Mouse (Mus musculus) forebrain, embryonic 11.5 days (tissue): ENCODE measurements around the gene Commd1. TPM values are rescaled to one million over a fixed set of nuclear protein-coding genes. Genes with fewer than 3 reads are reported as not detected.

Experiments
- ATAC-seq: fragments of 200-750 bp; cut with Nextera tagmentation; replicated peaks from 2 replicates; pipeline ENCODE4 v1.8.0; 2017; ENCODE audit warnings: moderate TSS enrichment; ENCODE audit not compliant: low FRiP score
- DNase-seq: peaks from one replicate; pipeline ENCODE4 v3.0.0-alpha.2; 2017; ENCODE audit warnings: low spot score
- H3K27ac ChIP-seq: fragments of 300-500 bp; sonication (generic); 2 replicates; pipeline ENCODE4 v1.5.1; 2014; ENCODE audit warnings: low read depth, low read length
- H3K27me3 ChIP-seq: fragments of 300-500 bp; sonication (generic); 2 replicates; pipeline ENCODE4 v1.6.1; 2014; ENCODE audit warnings: mild to moderate bottlenecking, low read length, mixed read lengths; ENCODE audit not compliant: control insufficient read depth, insufficient read depth
- H3K36me3 ChIP-seq: fragments of 300-500 bp; sonication (generic); 2 replicates; pipeline ENCODE4 v1.6.1; 2014; ENCODE audit warnings: mild to moderate bottlenecking, low read length, moderate library complexity, mixed read lengths; ENCODE audit not compliant: control insufficient read depth, insufficient read depth
- H3K4me1 ChIP-seq: fragments of 300-500 bp; sonication (generic); replicated peaks from 2 replicates; pipeline ENCODE4 v1.6.1; 2014; ENCODE audit warnings: low read length, mixed read lengths; ENCODE audit not compliant: control insufficient read depth, insufficient read depth
- H3K4me2 ChIP-seq: fragments of 300-500 bp; sonication (generic); 2 replicates; pipeline ENCODE4 v1.6.1; 2014; ENCODE audit warnings: low read depth, mild to moderate bottlenecking, low read length, moderate library complexity, mixed read lengths; ENCODE audit not compliant: severe bottlenecking
- H3K4me3 ChIP-seq: fragments of 300-500 bp; sonication (generic); 2 replicates; pipeline ENCODE4 v1.5.1; 2014; ENCODE audit warnings: low read depth, low read length
- H3K9ac ChIP-seq: fragments of 300-500 bp; sonication (generic); 2 replicates; pipeline ENCODE4 v1.6.1; 2014; ENCODE audit warnings: low read length
- H3K9me3 ChIP-seq: fragments of 300-500 bp; sonication (generic); 2 replicates; pipeline ENCODE4 v1.6.1; 2016; ENCODE audit warnings: low read length, mixed read lengths; ENCODE audit not compliant: control insufficient read depth
- WGBS: fragments of 180-500 bp; shearing (Covaris S2); extraction: QIAGEN DNeasy Blood & Tissue Kit; methylation state at CpG from one replicate; pipeline ENCODE4 v1.1.7; 2014; 5-methylcytosine and 5-hydroxymethylcytosine counted together
- polyA plus RNA-seq: library from polyadenylated mRNA; unstranded; fragments of >200 nt; fragmentation: Nextera tagmentation; extraction: Ambion mirVana; gene quantifications from 2 replicates; pipeline ENCODE4 v1.2.1, GENCODE M21; 2014

Commd1 gene
- polyA plus RNA-seq: 375 and 399 TPM in 2 replicates

GRCm38 (mm10) chr11:22981984-22982757 lies at the start of gene Commd1, which contains the start of gene Gm28048:
Commd1 (minus strand) TSS chr11:22982382.
Gm28048 (minus strand) TSS chr11:22982090.
- ATAC-seq (peak; percentile 95), DNase-seq (peak; percentile 97)
- H3K27ac ChIP-seq: peak within 1 kb of the TSS; percentile 96
- H3K36me3 ChIP-seq: no peaks in the 10 kb centered on the region
- H3K4me1 ChIP-seq: 0 out of 2 replicates have a peak, but pooled peaks cover 2% of the 10 kb centered on the region
- H3K4me3 ChIP-seq: peak within 1 kb of the TSS; percentile 67
- no peaks in the 10 kb centered on the region for H3K9me3 ChIP-seq
- H3K27me3 ChIP-seq: no peaks in the 10 kb centered on the region
- 3% methylated on average over 42 of the region's 42 CpGs for WGBS
- H3K4me2 ChIP-seq: peak within 1 kb of the TSS; percentile 58
- peak within 1 kb of the TSS; percentile 74 for H3K9ac ChIP-seq

- H3K27me3 ChIP-seq: no peaks in the 10 kb centered on the region
- H3K9me3 ChIP-seq: no peaks in the 10 kb centered on the region
- no peaks in the 10 kb centered on the region for H3K36me3 ChIP-seq
- H3K4me3 ChIP-seq: no peak overlapping the region
- no peak overlapping the region for H3K27ac ChIP-seq
- H3K9ac ChIP-seq: no peak overlapping the region
- ATAC-seq (no peak), DNase-seq (no peak)
- 83% methylated on average over 6 of the region's 6 CpGs for WGBS
- no peaks in the 10 kb centered on the region for H3K4me1 ChIP-seq
- H3K4me2 ChIP-seq: no peak overlapping the region
Measured at GRCm38 (mm10) chr11:23029399-23029798, 47.2 kb upstream of the Commd1 start.

- ATAC-seq: no peak
- 70% methylated on average over 3 of the region's 3 CpGs for WGBS
Measured at GRCm38 (mm10) chr11:23028957-23029356, 46.8 kb upstream of the Commd1 start.

GRCm38 (mm10) chr11:23024169-23024568 lies 42.0 kb upstream of the Commd1 start:
- ATAC-seq (no peak), DNase-seq (no peak)
- no peak overlapping the region for H3K4me2 ChIP-seq
- H3K9ac ChIP-seq: no peak overlapping the region
- H3K4me3 ChIP-seq: no peak overlapping the region
- H3K4me1 ChIP-seq: no peaks in the 10 kb centered on the region
- 57% methylated on average over 3 of the region's 3 CpGs for WGBS
- no peaks in the 10 kb centered on the region for H3K27me3 ChIP-seq
- no peaks in the 10 kb centered on the region for H3K9me3 ChIP-seq
- no peak overlapping the region for H3K27ac ChIP-seq
- no peaks in the 10 kb centered on the region for H3K36me3 ChIP-seq

More at GRCm38 (mm10) chr11:23028957-23029356, 46.8 kb upstream of the Commd1 start:
- H3K36me3 ChIP-seq: no peaks in the 10 kb centered on the region
- H3K27me3 ChIP-seq: no peaks in the 10 kb centered on the region
- H3K27ac ChIP-seq: no peak overlapping the region
- DNase-seq: no peak
- no peaks in the 10 kb centered on the region for H3K4me1 ChIP-seq
- no peak overlapping the region for H3K4me2 ChIP-seq
- H3K9me3 ChIP-seq: no peaks in the 10 kb centered on the region
- no peak overlapping the region for H3K4me3 ChIP-seq
- no peak overlapping the region for H3K9ac ChIP-seq

GRCm38 (mm10) chr11:23023155-23023554 lies 41.0 kb upstream of the Commd1 start:
- no peak overlapping the region for H3K27ac ChIP-seq
- DNase-seq (no peak), ATAC-seq (no peak)
- no peak overlapping the region for H3K9ac ChIP-seq
- no peaks in the 10 kb centered on the region for H3K36me3 ChIP-seq
- no peaks in the 10 kb centered on the region for H3K4me1 ChIP-seq
- H3K4me3 ChIP-seq: no peak overlapping the region
- WGBS: 91% methylated on average over 2 of the region's 2 CpGs
- no peak overlapping the region for H3K4me2 ChIP-seq
- no peaks in the 10 kb centered on the region for H3K27me3 ChIP-seq
- no peaks in the 10 kb centered on the region for H3K9me3 ChIP-seq

GRCm38 (mm10) chr11:23020841-23021240 lies 38.7 kb upstream of the Commd1 start:
- H3K9ac ChIP-seq: no peak overlapping the region
- 95% methylated on average over 14 of the region's 14 CpGs for WGBS
- no peaks in the 10 kb centered on the region for H3K36me3 ChIP-seq
- H3K4me3 ChIP-seq: no peak overlapping the region
- no peaks in the 10 kb centered on the region for H3K4me1 ChIP-seq
- H3K9me3 ChIP-seq: no peaks in the 10 kb centered on the region
- no peak overlapping the region for H3K4me2 ChIP-seq
- no peaks in the 10 kb centered on the region for H3K27me3 ChIP-seq
- DNase-seq (no peak), ATAC-seq (no peak)
- no peak overlapping the region for H3K27ac ChIP-seq

GRCm38 (mm10) chr11:23020116-23020770 lies 38.1 kb upstream of the Commd1 start:
- Histone ChIP-seq H3K4me3 (no peak overlapping the region), H3K36me3 (no peaks in the 10 kb centered on the region), H3K4me1 (no peaks in the 10 kb centered on the region), H3K27ac (no peak overlapping the region), H3K27me3 (no peaks in the 10 kb centered on the region), H3K4me2 (no peak overlapping the region), H3K9me3 (no peaks in the 10 kb centered on the region), H3K9ac (no peak overlapping the region)
- WGBS: 72% methylated on average over 24 of the region's 24 CpGs
- no peak for ATAC-seq
- no peak for DNase-seq

GRCm38 (mm10) chr11:23017943-23018342 lies 35.8 kb upstream of the Commd1 start:
- DNase-seq (no peak), ATAC-seq (no peak)
- Histone ChIP-seq H3K4me1 (no peaks in the 10 kb centered on the region), H3K4me2 (no peak overlapping the region), H3K4me3 (no peak overlapping the region), H3K27me3 (no peaks in the 10 kb centered on the region), H3K36me3 (no peaks in the 10 kb centered on the region), H3K9ac (no peak overlapping the region), H3K9me3 (no peaks in the 10 kb centered on the region), H3K27ac (no peak overlapping the region)
- 93% methylated on average over 4 of the region's 4 CpGs for WGBS
